Mouse (Mus musculus): Measurements from ENCODE around the gene Olfr1499. TPM values are rescaled to one million over a fixed set of nuclear protein-coding genes. Genes with fewer than 3 reads are reported as not detected.

The Olfr1499 gene
- polyA plus RNA-seq, 1 experiment from 2014 or later = not detected

Other genes with a start within 250 kb of the Olfr1499 start
- not detected in 2 replicates for gene Olfr1484, start 235.9 kb downstream of the Olfr1499 start, polyA plus RNA-seq (2015; fragmentation: Nextera tagmentation; extraction: Ambion mirVana)
- not detected in 2 replicates for gene Olfr1487, start 202.1 kb downstream of the Olfr1499 start, polyA plus RNA-seq (2015; fragmentation: Nextera tagmentation; extraction: Ambion mirVana)
- gene Olfr1489, start 187.8 kb downstream of the Olfr1499 start, polyA plus RNA-seq (2015; fragmentation: Nextera tagmentation; extraction: Ambion mirVana) = not detected in 2 replicates
- not detected in 2 replicates for gene Olfr1490, start 168.4 kb downstream of the Olfr1499 start, polyA plus RNA-seq (2015; fragmentation: Nextera tagmentation; extraction: Ambion mirVana)
- not detected in 2 replicates for gene Olfr1491, start 122.2 kb downstream of the Olfr1499 start, polyA plus RNA-seq (2015; fragmentation: Nextera tagmentation; extraction: Ambion mirVana)
- gene Olfr1493-ps1, start 96.2 kb downstream of the Olfr1499 start, polyA plus RNA-seq (2015; fragmentation: Nextera tagmentation; extraction: Ambion mirVana) = not detected in 2 replicates
- gene Olfr1494, start 79.7 kb downstream of the Olfr1499 start, polyA plus RNA-seq (2015; fragmentation: Nextera tagmentation; extraction: Ambion mirVana) = not detected in 2 replicates
- not detected in 2 replicates for gene Olfr1495, start 54.8 kb downstream of the Olfr1499 start, polyA plus RNA-seq (2015; fragmentation: Nextera tagmentation; extraction: Ambion mirVana)
- gene Olfr1496, start 41.6 kb downstream of the Olfr1499 start, polyA plus RNA-seq (2015; fragmentation: Nextera tagmentation; extraction: Ambion mirVana) = not detected in 2 replicates
- gene Olfr1497, start 21.2 kb downstream of the Olfr1499 start, polyA plus RNA-seq (2015; fragmentation: Nextera tagmentation; extraction: Ambion mirVana) = not detected in 2 replicates
- gene Olfr1500, start 11.0 kb upstream of the Olfr1499 start, polyA plus RNA-seq (2015; fragmentation: Nextera tagmentation; extraction: Ambion mirVana) = not detected in 2 replicates
- not detected in 2 replicates for gene Olfr1501, start 31.2 kb upstream of the Olfr1499 start, polyA plus RNA-seq (2015; fragmentation: Nextera tagmentation; extraction: Ambion mirVana)
- not detected in 2 replicates for gene Olfr1502, start 42.3 kb upstream of the Olfr1499 start, polyA plus RNA-seq (2015; fragmentation: Nextera tagmentation; extraction: Ambion mirVana)
- not detected in 2 replicates for gene Olfr1504, start 78.5 kb upstream of the Olfr1499 start, polyA plus RNA-seq (2015; fragmentation: Nextera tagmentation; extraction: Ambion mirVana)
- not detected in 2 replicates for gene Olfr1505, start 94.1 kb upstream of the Olfr1499 start, polyA plus RNA-seq (2015; fragmentation: Nextera tagmentation; extraction: Ambion mirVana)

Measured in limb, embryonic 15.5 days (tissue).